In genomic region chrX:157707236-157707635, GRCm38 (mm10) we compare ENCODE assay signal across 25 mouse cellular contexts. TPM values are rescaled to one million over a fixed set of nuclear protein-coding genes. Genes with fewer than 3 reads are reported as not detected.
"Had no signal": no experiment of that assay in that cellular context is flagged by ENCODE, and none has a peak within 500 bp of the region (broad histone marks: within the 10 kb centered on the region; RNA-seq: fewer than 3 reads in every experiment).

No protein-coding gene starts in this region.

- DNase-seq: kidney, adult 2 months; kidney, postnatal 25 days; layer of hippocampus, postnatal 36 days; liver, embryonic 13.5 days; lung, adult 2 months; lung, postnatal 14 days; right cerebral cortex, postnatal 25 days; thymus, adult 2 months; thymus, postnatal 14 days; thymus, postnatal 4 days had no signal

- ATAC-seq: intestine, postnatal 0 days; midbrain, embryonic 15.5 days had no signal

- H3K27me3 ChIP-seq: liver, embryonic 13.5 days; midbrain, embryonic 12.5 days; midbrain, embryonic 15.5 days had no signal

- H3K27ac ChIP-seq: kidney, postnatal 0 days; layer of hippocampus, adult 2 months; left cerebral cortex, adult 2 months; limb, embryonic 12.5 days; liver, embryonic 13.5 days; macrophage; midbrain, embryonic 12.5 days; midbrain, embryonic 15.5 days had no signal

- H3K36me3 ChIP-seq: limb, embryonic 12.5 days; liver, embryonic 13.5 days; midbrain, embryonic 12.5 days; midbrain, embryonic 15.5 days had no signal

- H3K9me3 ChIP-seq: limb, embryonic 12.5 days; liver, embryonic 13.5 days; midbrain, embryonic 12.5 days; midbrain, embryonic 15.5 days had no signal

- H3K9ac ChIP-seq: limb, embryonic 12.5 days; liver, embryonic 13.5 days; midbrain, embryonic 12.5 days; midbrain, embryonic 15.5 days had no signal

- H3K4me3 ChIP-seq: layer of hippocampus, adult 2 months; left cerebral cortex, adult 2 months; limb, embryonic 12.5 days; liver, embryonic 13.5 days; midbrain, embryonic 12.5 days; midbrain, embryonic 15.5 days had no signal

- H3K4me2 ChIP-seq: limb, embryonic 12.5 days; liver, embryonic 13.5 days; midbrain, embryonic 12.5 days; midbrain, embryonic 15.5 days had no signal

- H3K4me1 ChIP-seq: limb, embryonic 12.5 days; liver, embryonic 13.5 days; midbrain, embryonic 12.5 days; midbrain, embryonic 15.5 days had no signal

RNA-seq across cellular contexts. Expression of gene Smpx, which starts 8.5 kb away (rescaled TPM):
- total RNA-seq: layer of hippocampus, adult 2 months; layer of hippocampus, postnatal 10 days; layer of hippocampus, postnatal 36 days; left cerebral cortex, adult 2 months; left cerebral cortex, postnatal 10 days; left cerebral cortex, postnatal 36 days; megakaryocyte, adult 5-6 weeks; monocyte, adult 5-6 weeks had no signal
- polyA plus RNA-seq: liver, adult 2 months; macrophage; midbrain, embryonic 15.5 days; spleen, adult 2 months had no signal
